Mouse (Mus musculus) A20 (cell line): ENCODE measurements around the gene Olfr56.

Experiments
- DNase-seq: peaks from one replicate; pipeline ENCODE4 v3.0.0-alpha.2; 2011; ENCODE audit warnings: low read depth, low spot score

Olfr56 gene

GRCm38 (mm10) chr11:49091171-49091570 is 112.5 kb downstream of the Olfr56 start:
- DNase-seq: no peak

GRCm38 (mm10) chr11:49092053-49092586 is 113.4 kb downstream of the Olfr56 start:
- DNase-seq: no peak

- DNase-seq: no peak
Measured at GRCm38 (mm10) chr11:49092786-49093185, 114.1 kb downstream of the Olfr56 start.

- no peak for DNase-seq
Measured at GRCm38 (mm10) chr11:49093861-49094660, 115.4 kb downstream of the Olfr56 start.

- DNase-seq: no peak
Measured at GRCm38 (mm10) chr11:49095367-49095766, 116.7 kb downstream of the Olfr56 start.

- peak; percentile 60 for DNase-seq
Measured at GRCm38 (mm10) chr11:49100409-49100808, 121.7 kb downstream of the Olfr56 start.

- no peak for DNase-seq
Measured at GRCm38 (mm10) chr11:49101500-49101899, 122.8 kb downstream of the Olfr56 start.

- peak; percentile 79 for DNase-seq
Measured at GRCm38 (mm10) chr11:49103047-49103693, 124.5 kb downstream of the Olfr56 start.

GRCm38 (mm10) chr11:49105752-49106151 is 127.1 kb downstream of the Olfr56 start:
- no peak for DNase-seq

GRCm38 (mm10) chr11:49107650-49108537 is 129.2 kb downstream of the Olfr56 start:
- no peak for DNase-seq

GRCm38 (mm10) chr11:49108833-49109232 is 130.1 kb downstream of the Olfr56 start:
- peak; percentile 50 for DNase-seq

- no peak for DNase-seq
Measured at GRCm38 (mm10) chr11:49111000-49111399, 132.3 kb downstream of the Olfr56 start.

- DNase-seq: no peak
Measured at GRCm38 (mm10) chr11:49112624-49113219, 134.0 kb downstream of the Olfr56 start.

GRCm38 (mm10) chr11:49114158-49114557 is 135.5 kb downstream of the Olfr56 start:
- DNase-seq: no peak

GRCm38 (mm10) chr11:49114774-49115173 is 136.1 kb downstream of the Olfr56 start, which contains the start of gene Olfr1396:
Gene Olfr1396 (minus strand): TSS chr11:49114874.
- DNase-seq: no peak

- no peak for DNase-seq
Measured at GRCm38 (mm10) chr11:49119635-49120034, 140.9 kb downstream of the Olfr56 start.

GRCm38 (mm10) chr11:49124169-49124568 is 145.5 kb downstream of the Olfr56 start:
- no peak for DNase-seq

- DNase-seq: no peak
Measured at GRCm38 (mm10) chr11:49141974-49142373, 163.3 kb downstream of the Olfr56 start, which contains the start of gene Olfr1395. Gene Olfr1395 (plus strand): TSS chr11:49142274.

- DNase-seq: no peak
Measured at GRCm38 (mm10) chr11:49154077-49154476, 175.4 kb downstream of the Olfr56 start, which contains the start of gene Olfr1394. Gene Olfr1394 (plus strand): TSS chr11:49154377.

GRCm38 (mm10) chr11:49156821-49157814 is 178.4 kb downstream of the Olfr56 start:
- peak; percentile 2 for DNase-seq
